Mouse (Mus musculus): ENCODE data around the gene Kcnj2. TPM values are rescaled to one million over a fixed set of nuclear protein-coding genes. Genes with fewer than 3 reads are reported as not detected.

Kcnj2 gene
- 10 to 100 TPM; 15.8 to 17.7 TPM for total RNA-seq (2021)
- long read RNA-seq, experiment 1, full-length matches to known transcripts, result 1 of 2 reads
- long read RNA-seq, experiment 1, partial matches to known transcripts, result 1 of 2 reads
- long read RNA-seq, experiment 1, other reads (novel, unspliced or antisense), result 0 of 2 reads
- long read RNA-seq, experiment 2, partial matches to known transcripts, result 0 of 1 reads
- long read RNA-seq, experiment 2, other reads (novel, unspliced or antisense), result 1 of 1 reads

DNA sequence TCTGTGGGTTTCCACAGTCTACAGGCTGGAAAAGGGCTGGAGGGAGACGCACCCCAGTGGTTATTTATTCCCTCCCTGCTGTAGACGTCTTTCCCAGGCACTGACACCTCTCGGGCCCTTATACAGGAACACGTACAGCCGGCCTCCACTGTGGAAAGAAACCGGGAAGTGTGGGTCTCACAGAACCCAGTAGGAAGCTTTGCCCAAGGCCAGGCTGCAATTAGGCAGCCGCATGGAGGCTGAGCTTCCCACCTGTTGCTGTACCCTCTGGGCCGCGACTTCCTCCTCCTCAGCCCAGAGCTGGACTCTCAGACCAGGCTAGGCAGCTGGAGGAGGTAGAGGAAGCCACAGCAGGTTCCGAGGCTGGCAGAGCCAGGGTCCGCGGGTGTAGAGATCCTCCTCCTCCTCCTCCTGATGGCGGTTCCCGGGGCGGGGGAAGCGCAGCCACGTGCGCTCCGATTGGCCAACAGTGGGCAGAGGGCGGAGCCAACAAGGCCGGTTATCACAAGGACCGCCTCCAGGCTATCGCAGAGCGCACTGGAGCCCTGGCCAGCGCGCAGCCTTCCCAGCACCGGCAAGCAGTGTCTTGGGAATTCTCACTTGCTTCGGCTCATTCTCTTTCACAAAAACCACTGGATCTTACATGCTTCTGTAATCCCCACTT is at the start of gene Kcnj2:
TSS of gene Kcnj2 (plus strand) at position 530 of the 664 bp plus-strand sequence.
- DNase-seq (ENCODE audit: low spot score in 2 of 2), result peak; percentile 89 to 93

DNA sequence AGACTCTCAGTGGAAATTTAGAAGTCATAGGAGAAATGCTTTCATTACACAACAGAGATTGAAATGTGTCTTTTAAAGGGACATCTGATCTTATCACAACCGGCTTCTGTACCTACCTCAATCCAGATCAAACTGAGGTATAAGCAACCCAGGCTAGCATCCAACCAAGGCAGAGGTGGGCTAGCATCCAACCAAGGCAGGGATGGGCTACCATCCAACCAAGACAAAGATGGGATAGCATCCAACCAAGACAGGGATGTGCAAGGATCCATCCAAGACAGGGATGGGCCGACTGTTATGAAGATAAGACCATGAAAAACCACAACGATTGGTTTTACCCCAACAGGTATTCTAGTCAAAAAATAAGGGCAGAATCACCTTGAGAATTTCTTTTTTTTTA is 49.8 kb upstream of the Kcnj2 start:
- no peak for DNase-seq (ENCODE audit: low spot score in 2 of 2)

GRCm38 (mm10) chr11:111020211-111020610 is 45.8 kb upstream of the Kcnj2 start:
- no peak for DNase-seq (ENCODE audit: low spot score in 2 of 2)

GRCm38 (mm10) chr11:111022681-111023281 is 43.2 kb upstream of the Kcnj2 start:
- DNase-seq (ENCODE audit: low spot score in 2 of 2), result no peak

DNA sequence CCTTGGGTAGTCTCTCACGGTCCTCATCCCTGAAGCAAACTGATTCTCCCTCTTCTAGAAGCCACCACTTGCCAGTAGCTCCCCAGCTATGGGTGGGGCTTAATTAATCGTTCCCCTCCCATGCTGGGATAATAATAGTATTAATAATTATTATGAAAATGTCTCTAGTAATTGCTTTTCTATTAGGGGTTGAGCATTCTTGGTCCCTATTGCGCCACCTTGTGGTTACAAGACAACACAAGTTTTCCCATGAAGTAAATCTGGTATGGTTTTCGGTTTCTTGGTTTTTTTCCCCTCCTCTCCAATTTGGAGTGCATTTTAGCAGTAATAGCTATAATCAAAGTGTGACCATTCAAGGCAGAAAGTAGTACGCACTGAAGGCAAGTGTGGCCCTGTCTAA is 23.8 kb upstream of the Kcnj2 start:
- DNase-seq (ENCODE audit: low spot score in 2 of 2), result peak; percentile 16 to 37

DNA sequence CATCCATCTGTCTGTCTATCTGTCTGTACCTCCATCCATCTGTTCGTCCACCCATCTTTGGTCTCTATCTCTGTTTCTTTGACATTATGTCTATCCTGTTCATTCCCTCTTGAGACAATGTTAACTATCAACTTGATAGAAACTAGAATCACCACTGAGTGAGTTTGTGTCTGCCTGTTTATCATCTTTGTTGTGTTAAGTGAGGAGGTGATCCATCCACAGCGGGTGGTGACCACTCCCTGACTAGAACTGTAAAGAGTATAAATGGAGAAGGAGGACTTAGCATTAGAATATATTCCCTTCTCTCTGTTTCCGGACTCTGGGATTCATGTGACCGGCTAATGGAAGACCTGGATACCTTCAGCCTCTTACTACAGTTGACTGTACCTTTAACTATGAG is 22.7 kb upstream of the Kcnj2 start:
- no peak for DNase-seq (ENCODE audit: low spot score in 2 of 2)

DNA sequence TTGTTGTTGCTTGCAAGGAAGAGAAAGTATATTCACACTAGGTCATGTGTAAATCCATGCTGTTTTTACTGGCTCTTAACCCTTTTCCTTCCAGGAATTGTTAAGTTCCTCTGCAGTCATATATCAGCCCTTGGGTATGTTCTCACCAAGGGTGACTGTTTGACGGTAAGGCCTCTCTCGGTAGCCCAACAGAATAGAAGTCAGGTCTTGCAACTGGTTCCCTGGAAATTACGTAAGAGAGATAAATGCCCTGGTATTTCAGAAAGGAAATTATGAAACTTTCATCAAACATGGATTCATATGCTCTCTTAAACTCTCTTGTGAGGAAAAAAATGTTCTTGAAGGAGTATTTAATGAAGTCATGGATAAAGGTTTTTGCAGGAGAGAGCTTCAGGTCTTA is 11.7 kb upstream of the Kcnj2 start:
- DNase-seq (ENCODE audit: low spot score in 2 of 2), result no peak

DNA sequence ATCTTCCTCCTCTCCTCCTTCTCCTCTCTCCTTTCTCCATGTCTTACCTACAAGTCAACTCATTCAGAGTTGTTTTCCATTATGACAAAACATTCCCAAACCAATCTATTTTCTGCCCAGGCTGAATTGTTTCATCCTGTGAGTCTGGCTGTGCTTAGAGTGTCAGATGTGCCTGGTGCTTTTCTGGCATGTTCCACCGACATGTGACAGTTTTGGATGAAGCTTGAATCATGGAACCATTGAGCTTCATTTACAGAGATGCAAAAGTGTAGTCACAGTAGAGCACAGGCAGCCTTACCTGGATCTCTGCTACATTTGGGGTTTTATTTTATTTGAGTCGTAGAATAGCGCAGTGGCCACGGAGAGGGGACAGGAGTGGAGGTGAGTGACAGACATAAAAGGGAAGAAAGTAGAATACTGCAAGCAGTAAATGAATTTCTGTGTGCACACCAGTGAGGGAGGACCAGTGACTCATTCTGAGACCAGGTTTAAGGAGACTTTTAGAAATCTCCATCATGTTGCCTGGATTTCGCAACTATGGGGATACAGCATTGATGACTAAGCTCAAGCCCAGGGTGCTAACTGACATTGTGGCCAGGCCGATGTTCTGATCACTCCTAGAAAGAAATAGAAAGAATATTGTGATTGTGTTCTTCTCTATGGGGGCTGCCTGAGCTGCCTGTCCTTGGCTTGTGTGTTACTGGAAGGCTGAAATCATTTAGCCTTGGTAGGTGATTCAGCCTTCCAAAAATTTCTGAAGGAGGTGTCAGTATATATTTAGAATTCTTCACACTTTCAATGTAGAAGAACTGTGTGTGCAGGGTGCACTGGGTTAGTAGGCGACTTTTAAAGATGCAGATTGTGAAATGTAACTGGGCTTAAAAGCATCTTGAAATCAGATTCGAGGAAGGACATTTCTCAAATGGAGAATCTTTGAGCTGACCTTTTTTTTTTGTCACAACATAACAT is 10.8 kb upstream of the Kcnj2 start:
- no peak for DNase-seq (ENCODE audit: low spot score in 2 of 2)

GRCm38 (mm10) chr11:111056030-111056429 is 9.9 kb upstream of the Kcnj2 start:
- no peak for DNase-seq (ENCODE audit: low spot score in 2 of 2)

- DNase-seq (ENCODE audit: low spot score in 2 of 2), result no peak
Observed at GRCm38 (mm10) chr11:111057435-111057834, 8.5 kb upstream of the Kcnj2 start.

DNA sequence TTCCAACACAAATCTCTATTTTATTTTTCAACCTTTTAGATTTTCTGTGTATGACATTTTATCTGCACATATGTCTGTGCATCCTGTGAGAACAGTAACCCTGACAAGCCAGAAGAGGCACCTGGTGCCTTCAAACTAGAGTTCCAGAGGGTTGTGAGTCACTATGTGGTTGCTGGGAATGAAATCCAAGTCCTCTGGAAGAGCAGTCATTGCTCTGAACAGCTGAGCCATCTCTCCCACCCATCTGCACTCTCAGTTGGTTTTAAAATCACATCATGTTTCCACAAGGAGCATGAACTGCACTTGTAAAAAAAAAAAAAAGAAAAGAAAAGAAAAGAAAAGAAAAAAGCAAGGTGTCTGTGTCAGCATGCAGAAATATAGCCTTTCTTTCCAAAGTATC is 6.5 kb upstream of the Kcnj2 start:
- no peak for DNase-seq (ENCODE audit: low spot score in 2 of 2)

DNA sequence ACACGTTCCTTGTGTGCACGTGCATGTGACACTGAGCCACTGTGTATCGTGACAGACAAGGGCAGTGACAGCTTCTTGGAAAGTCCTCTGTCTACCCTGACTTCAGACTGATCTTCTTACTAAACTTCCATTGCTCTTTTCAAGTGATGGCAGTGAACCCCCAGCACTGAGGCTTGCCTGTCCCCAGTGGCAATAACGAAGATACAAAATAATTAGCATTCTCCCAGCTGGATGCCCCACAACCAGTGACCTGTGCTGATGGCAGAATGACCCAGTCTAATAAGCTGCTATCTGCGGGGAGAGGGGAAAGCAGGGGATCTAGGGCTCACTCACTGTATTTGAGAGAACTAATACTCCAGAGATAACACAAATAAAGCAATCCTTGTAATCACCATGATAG is 5.7 kb upstream of the Kcnj2 start:
- no peak for DNase-seq (ENCODE audit: low spot score in 2 of 2)

DNA sequence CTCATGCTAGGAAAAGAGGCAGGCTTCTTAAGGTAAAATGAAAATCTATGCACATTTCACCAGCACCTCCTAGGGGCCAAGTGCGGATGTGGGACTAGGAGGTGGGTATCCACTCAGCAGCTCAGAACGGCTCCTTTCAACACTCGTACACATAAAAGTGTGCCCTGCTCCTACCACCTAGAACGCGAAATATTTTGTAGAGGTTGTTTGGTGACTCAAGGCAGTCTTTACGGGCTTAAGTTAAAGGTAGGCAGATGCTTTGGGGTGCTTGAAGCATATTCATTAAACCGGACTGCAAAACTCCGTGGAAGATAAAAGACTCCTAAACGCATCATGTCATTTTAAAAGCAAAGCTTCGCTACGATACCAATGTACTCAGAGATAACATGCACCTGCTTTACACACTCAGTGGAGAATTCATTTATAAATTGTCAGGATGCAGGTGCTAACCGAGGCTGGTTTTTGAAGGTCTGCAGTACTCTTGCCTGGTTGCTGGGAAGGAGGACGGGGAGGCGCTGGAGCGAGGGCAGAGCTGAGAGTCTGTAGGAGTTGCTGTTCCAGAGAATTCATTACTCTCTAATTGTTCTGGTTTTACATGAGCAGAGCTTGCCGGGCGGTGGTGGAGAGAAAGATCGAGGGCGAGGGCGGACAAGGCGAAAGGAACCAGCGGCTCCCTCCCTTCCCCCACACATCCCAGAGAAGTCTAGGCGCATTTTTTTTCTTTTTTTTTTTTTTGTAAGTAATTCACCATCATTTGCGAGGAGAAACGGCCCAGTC is 1.0 kb upstream of the Kcnj2 start:
- DNase-seq (ENCODE audit: low spot score in 2 of 2), result peak; percentile 40 to 67

DNA sequence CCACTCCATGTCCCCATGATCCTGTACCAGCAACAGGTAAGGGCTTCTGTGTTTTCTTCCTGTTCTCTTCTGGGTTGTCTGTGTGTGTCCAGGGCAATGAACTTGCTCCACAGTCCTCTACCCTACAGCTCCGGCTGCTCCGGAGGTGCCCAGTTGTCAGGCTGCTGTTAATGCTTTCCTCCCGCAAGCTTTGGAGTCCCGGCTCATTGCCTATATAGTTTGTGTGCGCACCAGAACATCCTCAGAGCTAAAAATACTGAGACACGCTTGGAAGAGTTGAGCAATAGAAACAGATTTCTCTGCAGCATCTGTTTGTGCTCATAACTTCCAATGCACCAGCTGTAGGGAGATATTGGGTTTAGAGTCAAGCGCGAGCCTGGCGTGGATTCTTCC is 331 bp downstream of the Kcnj2 start:
- no peak for DNase-seq (ENCODE audit: low spot score in 2 of 2)

DNA sequence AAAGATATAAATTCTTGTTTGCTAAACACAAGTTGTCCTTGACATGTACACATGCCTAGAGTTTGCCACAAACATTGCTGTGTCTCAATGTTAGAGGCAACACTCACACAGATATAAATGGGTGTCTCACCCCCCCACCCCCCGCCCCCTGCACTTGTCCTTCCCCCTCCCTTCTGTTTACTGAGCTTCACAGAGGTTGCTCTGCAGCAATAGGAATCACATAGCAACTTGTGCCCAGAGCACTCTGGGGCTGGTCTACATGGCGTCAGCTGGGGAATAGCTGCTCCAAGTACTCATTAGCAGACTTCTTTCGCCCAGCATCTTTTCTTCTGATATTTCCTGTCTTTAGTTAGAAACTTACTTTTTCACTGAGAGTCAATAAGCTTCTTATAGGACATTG is 1.8 kb downstream of the Kcnj2 start:
- DNase-seq (ENCODE audit: low spot score in 2 of 2), result no peak

DNA sequence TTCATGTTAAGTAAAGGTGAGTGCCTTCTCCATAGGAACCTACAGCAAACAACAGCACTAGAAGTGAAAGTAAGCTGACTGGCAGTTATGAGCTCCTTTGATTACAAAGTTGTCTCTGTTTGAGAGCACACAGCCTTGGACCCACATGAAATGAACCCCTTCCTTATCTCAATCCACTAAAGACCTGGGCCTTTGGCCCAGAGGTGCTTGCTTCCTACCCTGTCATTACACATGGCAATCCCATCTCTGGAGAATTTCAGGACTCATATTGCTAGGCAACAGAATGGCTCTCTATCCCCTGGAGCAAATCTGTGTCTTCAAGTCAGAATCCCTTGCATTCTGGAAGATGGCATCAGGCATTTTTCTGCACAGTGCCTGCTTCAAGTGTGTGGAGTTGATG is 4.5 kb downstream of the Kcnj2 start:
- DNase-seq (ENCODE audit: low spot score in 2 of 2), result no peak

- DNase-seq (ENCODE audit: low spot score in 2 of 2), result no peak
Observed at GRCm38 (mm10) chr11:111074131-111074530, 8.2 kb downstream of the Kcnj2 start.

DNA sequence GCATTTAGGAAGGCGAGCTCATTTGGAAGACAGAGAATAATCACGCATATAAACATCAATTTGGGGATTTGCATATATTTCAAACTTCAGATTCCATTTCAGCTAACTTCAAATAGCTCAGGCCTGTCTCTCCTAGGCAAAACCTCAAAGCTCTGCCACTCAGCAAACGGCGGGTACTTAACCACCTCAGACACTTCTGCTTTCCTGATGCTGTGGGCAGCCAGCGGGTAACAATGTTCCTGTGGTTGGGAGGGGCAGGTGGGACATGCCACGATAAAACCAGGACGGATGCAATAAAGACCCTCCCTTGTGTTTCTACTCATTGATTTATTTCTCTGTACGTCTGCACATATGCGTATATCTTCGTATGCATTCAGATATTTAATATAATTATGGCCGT is 12.1 kb downstream of the Kcnj2 start:
- no peak for DNase-seq (ENCODE audit: low spot score in 2 of 2)

GRCm38 (mm10) chr11:111083009-111083408 is 17.0 kb downstream of the Kcnj2 start:
- DNase-seq (ENCODE audit: low spot score in 2 of 2), result no peak

- DNase-seq (ENCODE audit: low spot score in 2 of 2), result no peak
Observed at GRCm38 (mm10) chr11:111086933-111087332, 21.0 kb downstream of the Kcnj2 start.

DNA sequence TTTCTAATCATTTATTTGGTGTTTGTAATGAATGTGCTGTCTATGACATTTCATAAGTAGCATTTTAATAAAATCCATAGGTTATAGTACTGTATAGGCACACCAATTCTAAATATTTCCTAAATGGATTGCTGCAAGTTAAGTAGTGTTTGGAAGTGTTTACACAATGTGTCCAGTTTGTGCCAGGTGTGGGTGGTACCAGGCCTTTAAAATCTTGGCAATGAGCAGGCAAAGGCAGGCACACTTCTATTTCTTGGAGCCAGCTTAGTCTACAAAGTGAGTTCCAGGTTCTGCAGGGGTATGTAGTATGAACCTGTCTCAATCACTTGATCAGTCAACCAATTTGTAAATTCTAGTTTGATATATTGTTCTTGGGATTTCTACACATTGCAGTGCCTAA is 22.3 kb downstream of the Kcnj2 start:
- DNase-seq (ENCODE audit: low spot score in 2 of 2), result no peak

Data from left cerebral cortex, adult 18-20 months (tissue).